Mouse (Mus musculus) bone marrow macrophage, adult 2 months (primary cell): ENCODE measurements around the gene P2rx4.

Experiments used
- CTCF ChIP-seq: IDR thresholded peaks from 2 replicates; pipeline ENCODE4 v1.5.1; 2012; ENCODE audit warnings: low read depth, mild to moderate bottlenecking, low read length, moderate library complexity
- POLR2A ChIP-seq: IDR thresholded peaks from 2 replicates; pipeline ENCODE4 v1.6.1; 2012; ENCODE audit warnings: mild to moderate bottlenecking, low read depth, low read length, borderline replicate concordance

DNA sequence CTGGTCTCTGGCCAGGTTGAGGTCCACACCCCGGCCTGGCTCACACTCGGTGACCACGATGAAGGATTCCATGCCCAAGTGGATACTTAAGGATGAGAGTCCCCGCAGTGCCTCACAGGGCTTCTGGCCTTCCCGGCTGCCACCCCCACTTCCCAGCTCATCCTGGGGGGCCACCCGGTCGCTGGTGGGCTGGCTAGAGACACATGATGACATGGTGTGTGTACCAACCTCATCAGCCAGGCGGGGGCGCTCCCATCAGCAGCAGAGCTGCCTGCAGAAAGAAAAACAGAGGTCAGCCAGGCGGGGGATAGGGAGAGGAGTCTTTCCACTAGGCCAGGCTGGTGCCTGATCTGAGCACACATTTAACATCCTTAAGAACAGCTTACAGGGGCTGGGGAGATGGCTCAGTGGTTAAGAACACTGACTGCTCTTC is 56.7 kb downstream of the P2rx4 start:
- TF ChIP-seq CTCF (no peak), POLR2A (no peak)
